Mouse (Mus musculus): ENCODE data around the gene Mettl24.

- TF ChIP-seq POLR2A (IDR thresholded peaks at IDR 0.05; ENCODE audit: borderline replicate concordance, insufficient read depth, low read length): no peak
- no peak for TF ChIP-seq CTCF (IDR thresholded peaks at IDR 0.05; ENCODE audit: borderline replicate concordance, insufficient read depth, low read depth, low read length)
Observed at GRCm38 (mm10) chr10:40641901-40642300, 41.2 kb upstream of the Mettl24 start.

All from cerebellum, adult 2 months (tissue).